Mouse (Mus musculus) lung, postnatal 36 days (tissue): ENCODE measurements at regions not wholly inside any gene's neighbourhood (a gene's known extent, or its start where the extent isn't known, plus 50 kb on each side); places are given as distances from the start of the nearest gene placed in this dataset.
"Not testable (repeated sequence)": the region's sequence is repeated elsewhere in the genome, so short reads cannot be mapped to it uniquely, and the experiment has no call there.

Experiments used
- DNase-seq: peaks from one replicate; pipeline ENCODE4 v3.0.0; 2022; ENCODE audit warnings: mixed read lengths

DNA sequence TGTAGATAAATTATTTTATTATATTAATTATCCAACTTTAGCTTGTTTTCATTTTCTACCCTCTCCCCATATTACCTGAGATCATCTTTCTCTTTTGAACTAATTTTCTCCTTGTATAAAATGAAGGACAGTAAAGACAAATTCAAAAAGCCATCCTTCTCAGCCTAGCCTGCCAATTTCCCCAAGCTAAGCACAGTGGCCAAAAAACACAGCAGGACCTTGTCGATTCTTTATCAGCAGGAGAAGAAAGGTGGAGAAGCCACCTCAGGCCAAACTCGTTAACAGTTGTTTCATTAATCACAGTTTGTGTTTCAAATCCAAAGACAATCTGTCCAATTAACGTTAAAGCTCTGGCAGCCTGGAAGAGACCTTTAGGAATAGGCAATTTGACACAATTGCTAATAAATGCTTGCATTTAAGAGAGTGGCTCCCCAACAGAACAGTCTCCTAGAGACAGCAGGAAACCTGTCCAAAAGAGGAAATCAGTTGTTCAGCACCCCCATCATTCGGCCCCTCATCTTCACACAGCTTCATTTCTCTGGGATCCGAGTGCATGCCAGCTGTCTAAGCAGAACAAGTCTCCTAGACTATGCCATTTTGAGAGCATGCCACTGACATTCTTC lies 135.7 kb upstream of the Tlr4 start:
- no peak for DNase-seq

DNA sequence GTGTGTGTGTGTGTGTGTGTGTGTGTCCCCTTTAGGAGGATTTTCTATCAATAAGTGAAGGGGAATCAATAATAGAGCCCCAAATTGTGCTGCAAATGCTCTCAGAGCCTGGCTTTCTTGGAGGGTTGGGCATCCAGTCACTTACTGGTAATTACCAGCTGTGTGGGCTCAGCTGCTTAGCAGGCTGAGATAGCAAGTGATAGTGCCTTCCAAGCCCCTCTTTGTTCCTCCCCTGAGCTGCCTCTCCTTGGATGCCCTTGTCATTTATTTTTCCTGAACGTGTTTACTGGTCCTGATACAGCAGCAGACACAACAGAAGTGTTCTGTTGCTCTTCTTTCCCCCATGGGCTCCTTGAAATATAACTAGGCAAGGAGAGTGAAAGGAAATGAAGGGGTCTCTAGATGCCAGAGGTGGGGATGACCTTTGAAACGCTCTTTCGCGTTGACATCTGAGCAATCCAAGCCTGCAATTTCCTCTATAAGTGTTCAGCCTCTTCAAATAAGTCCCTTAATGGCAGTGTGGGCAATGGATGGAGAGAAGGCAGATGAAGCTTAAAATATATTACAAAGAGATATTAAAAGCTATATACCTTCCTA lies 133.3 kb upstream of the Tlr4 start:
- no peak for DNase-seq

DNA sequence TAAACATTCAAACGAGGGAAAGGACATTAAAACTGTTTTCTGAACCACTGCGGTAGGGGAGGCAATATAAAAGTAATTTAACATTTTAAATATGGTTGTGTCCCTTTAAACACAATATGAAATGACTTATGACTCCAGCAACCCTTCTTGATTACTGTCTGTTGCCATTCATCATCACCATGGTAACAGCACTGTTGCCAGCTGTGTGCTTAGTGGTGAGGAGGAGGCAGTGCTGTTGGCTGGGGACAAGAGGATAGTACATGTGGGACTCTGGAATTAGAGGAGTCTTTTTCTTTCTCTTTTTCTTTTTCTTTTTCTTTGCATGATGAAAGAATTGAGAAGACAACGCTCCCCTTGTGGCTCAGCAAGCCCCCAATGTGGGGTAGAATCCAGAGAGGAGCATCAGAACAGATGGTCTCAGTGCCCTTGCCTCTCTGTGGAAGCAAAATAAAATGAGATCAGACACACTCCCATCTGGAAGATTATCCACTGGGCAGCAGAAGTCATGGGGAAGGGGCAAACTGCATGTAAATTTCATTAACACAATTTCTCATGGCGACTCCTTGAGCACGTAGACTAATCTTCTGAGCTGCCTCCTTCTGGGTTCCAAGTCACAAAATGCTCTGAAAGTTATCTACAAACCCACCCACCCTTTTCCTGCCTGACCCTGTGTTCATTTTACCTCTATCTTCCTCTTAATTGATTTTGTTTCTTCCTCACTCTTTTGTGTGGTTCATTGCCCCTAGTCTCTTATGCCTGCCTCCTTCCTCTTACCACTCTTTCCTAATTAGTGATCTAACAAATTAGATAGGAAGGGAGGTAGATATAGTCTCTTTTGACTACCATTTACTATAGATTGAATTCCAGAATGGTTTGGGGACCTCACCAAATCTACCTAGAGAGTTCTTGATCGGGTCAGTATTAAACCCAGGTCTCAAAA lies 111.3 kb upstream of the Tlr4 start:
- no peak for DNase-seq

DNA sequence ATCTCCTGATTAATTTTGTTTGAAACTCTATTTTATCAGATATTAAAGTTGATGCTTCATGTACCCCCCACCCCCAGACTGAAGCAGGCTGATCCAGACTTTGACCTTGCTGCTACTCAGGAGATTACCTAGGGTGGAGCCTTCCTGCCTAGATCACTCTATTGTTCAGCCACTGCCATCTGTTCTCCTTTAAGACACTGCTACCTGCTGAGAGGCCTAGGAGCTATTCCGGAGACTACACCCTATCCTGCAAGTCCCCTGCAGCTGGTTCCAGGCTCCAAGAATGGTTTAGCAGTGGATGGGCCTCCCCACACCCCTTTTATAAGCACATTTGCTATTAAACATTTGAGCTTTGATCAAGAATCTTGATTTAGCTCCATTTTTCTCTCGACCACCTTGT lies 90.0 kb upstream of the Tlr4 start:
- no peak for DNase-seq

DNA sequence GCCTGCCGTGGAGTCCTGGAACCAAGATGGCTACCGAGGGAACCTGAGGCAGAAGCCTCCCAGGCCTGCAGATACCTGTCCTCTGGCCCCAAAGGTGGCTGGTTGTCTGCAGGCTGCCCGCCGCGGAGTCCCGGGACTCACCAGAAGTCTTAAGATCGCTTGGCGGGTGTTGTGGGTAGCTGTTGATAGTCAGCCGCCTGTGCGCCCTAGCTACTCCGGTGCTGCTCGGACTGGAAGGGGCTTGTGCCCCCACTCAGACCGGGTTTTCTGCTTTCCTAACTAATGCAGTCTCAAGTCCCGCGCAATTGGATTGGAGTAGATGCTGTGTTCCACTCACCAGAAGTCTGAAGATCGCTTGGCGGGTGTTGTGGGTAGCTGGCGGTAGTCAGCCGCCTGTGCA lies 84.0 kb upstream of the Tlr4 start:
- DNase-seq = not testable (repeated sequence)

DNA sequence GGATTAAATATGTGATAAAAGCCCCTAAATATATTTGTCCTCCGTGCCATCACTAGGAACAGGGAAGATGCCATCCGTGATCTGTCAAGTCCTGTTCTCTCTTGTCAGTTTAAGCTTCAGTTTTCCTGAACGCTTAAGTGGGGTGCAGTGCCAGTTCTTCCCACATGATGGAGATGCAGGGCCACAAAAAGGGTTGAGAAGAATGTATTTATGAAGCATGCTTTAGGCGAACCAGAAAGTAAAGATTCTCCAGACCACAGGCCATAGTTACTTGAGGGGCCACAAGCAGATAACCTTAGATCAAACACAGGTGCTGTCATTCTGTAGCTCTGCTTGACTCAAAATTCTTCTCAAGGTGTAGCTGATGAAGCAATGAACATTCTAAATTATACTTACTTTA lies 58.6 kb upstream of the Tlr4 start:
- peak; percentile 66 for DNase-seq
